Mouse (Mus musculus) gastrocnemius, adult 8-10 months (tissue): Measurements from ENCODE around the gene Ccr9. TPM values are rescaled to one million over a fixed set of nuclear protein-coding genes. Genes with fewer than 3 reads are reported as not detected.
"Not testable (repeated sequence)": the region's sequence is repeated elsewhere in the genome, so short reads cannot be mapped to it uniquely, and the experiment has no call there.

Experiments
- DNase-seq, 2 experiments: peaks; one replicate each; pipeline ENCODE4 v3.0.0; 2022; ENCODE audit warnings: low spot score in 2 of 2
- total RNA-seq, 4 experiments: library from RNA; stranded (reverse); gene quantifications; 2 replicates each; pipeline ENCODE4 v1.2.4; 2022

Ccr9 gene
- not detected for total RNA-seq

DNA sequence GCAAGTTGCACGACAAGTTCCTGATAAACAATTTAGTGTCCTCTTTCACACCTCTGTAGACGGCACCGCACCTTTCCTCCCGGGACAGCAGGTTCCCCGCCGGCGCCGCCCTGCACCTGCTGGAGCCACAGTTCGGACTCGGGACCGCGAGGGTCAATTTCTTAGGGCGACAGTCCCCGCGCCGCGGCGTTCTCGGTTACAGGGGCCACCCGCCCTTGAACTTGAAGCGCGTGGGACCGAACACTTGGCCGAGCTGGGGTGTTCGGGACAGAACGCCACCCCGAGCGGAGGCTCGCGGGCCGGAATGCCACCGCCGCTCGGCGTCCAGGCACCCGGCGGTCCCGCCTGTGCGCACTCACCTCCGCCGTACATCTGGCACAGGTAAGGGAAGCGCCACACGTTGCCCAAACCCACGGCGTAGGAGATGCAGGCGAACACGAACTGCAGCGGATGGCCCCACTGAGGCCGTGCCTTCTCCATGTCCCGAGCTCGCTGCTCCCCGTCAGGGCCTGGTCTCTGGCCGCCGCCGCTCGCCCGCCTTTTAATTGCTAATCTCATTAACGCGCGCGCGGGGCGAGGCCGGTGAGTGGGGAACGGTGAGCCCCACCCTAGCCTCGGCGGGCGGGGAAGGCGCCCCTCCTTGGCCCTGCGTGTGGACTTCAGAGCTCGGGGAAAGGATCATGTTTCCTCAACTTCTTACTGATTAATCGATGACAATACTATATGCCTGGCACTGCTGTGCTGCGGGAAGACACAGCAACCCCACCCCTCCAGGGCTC, at the start of gene Ccr9, which contains the start of gene Slc6a20a:
Gene Ccr9, plus strand, starts transcription at position 113 of the 779 bp plus-strand sequence.
Gene Slc6a20a, minus strand, starts transcription at position 559 of the 779 bp plus-strand sequence.
- DNase-seq = no peak

DNA sequence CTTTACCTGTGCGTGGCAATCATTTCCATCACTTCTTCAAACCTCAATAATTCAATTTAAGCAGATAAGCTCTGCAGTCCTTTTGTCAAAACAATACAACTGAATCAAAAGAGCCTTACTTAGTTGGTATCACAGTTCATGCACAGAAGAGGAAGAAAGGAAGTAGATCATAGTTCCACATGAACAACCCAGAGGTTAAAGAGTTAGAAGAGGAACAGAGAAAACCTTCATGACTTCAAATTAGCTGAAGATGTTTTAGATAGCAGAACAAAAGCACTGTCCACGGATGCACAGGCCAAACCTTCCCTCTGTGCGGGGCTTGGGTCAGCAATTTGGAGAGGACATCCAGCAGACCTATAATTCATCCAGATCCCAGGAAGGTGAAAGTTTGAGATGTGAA, 46.6 kb upstream of the Ccr9 start:
- no peak for DNase-seq

DNA sequence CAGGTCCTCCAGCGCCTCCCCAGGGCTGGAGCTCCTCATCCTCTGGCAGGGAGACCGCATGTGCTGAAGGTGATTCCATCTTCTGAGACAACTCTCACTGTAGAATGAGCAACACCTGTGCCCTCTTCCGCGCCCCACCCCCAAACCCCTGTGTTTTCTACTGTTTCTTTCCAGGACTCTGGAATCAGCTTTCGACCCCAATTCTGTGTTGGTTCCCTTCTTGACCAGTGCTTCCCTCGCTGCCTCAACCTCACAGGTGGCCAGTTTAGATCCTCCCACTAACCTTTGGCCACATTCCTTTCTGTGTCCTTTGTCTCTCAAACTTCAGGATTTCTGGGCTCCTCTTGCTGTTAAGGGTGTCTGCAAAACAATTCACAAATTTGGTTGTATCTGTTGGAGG, 46.0 kb upstream of the Ccr9 start, which contains the start of gene Slc6a20b:
Gene Slc6a20b, minus strand, starts transcription at position 285 of the 400 bp plus-strand sequence.
- no peak for DNase-seq

DNA sequence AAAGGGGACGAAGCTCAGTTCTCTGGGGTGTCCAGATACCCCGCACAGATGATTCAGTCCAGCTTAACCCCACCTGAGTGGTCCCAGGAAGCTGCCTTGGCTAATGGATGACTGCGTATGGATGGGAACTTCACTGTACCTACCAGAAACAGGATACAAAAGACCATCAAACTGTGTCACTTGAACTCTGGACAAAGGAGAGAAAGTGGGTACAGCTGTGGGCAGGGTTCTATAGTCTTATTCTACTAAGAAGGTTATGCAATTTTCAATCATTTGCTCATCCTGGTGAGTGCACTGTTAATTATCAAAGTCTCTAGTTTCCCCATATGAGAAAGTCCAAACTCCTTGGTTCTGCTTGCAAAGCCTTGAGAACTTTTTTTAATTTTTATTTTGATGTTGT, 45.2 kb upstream of the Ccr9 start:
- no peak for DNase-seq

DNA sequence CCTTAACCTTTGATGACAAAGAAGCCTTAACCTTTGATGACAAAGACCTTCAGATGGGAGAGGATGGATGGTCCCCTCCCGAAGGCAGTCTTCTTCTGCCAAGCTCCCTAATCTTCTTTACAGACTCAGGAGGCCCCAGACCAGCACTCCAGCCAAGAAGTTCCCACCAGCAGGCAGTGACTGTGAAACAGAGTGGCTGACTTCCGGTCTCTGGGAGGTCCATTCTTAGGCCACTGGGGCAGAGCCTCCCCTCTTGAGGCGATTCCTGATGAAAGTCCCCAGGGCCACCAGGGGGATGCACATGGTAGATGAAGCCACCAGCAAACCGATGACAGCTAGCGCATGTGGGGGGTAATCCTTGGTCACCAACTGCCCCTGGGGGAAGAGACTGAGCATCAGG, 41.5 kb upstream of the Ccr9 start:
- DNase-seq = no peak

DNA sequence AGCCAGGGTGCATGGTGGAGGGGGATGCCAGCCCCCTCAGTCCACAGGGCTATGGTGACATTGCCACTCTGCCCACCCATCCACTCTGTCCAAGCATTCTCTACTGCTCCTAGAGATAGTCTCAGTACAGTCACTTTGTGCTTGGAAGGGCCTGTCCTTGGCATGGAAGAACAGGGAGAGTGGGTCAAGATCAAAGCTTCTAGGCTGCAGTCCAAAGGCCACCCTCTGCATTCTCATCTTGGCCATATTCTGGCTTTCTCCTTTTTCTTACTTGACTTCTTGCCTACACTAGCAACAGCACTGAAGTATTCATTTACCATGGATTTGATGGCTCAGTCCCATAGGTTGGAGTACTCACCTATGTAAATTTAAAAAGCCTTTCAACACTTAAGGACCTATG, 40.0 kb upstream of the Ccr9 start:
- no peak for DNase-seq

DNA sequence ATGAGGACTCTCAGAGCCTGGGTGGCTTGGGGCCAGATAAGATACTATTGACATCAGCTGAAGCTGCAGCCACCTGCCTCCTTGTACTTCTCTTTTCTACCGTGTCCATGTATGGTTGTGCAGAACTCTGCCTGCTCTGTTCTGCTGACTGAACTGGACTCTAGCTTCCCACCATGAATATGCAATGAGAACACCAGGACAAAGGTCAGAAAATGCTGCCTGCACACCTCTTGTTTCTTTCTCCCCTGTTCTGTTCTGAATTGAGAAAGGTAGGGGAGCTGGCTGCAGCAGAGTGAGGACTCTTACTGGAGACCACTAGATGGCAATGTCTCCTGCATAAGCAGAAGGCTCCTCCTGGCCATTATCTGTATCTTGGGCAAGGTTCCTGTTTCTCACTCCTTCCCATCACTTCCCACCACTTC, 39.6 kb upstream of the Ccr9 start:
- DNase-seq = no peak

DNA sequence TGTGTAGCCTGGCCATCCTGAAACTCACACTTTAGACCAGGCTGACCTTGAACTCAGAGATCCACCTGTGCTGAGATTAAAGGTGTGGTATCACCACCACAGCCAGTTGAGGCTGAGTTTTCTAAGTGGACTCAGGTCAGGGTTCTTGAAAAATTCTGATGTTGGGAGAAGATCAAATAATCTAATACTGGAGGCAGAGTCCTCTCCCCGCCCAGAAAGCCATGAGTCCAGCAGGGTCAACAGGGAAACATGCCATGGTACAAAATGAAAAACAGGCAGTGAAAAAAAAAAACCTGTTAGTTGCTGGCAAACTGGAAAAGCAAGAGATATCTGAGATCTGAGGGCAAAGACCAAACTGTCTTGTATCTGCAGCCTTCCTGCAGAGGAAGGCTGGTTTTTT, 38.1 kb upstream of the Ccr9 start:
- no peak for DNase-seq

DNA sequence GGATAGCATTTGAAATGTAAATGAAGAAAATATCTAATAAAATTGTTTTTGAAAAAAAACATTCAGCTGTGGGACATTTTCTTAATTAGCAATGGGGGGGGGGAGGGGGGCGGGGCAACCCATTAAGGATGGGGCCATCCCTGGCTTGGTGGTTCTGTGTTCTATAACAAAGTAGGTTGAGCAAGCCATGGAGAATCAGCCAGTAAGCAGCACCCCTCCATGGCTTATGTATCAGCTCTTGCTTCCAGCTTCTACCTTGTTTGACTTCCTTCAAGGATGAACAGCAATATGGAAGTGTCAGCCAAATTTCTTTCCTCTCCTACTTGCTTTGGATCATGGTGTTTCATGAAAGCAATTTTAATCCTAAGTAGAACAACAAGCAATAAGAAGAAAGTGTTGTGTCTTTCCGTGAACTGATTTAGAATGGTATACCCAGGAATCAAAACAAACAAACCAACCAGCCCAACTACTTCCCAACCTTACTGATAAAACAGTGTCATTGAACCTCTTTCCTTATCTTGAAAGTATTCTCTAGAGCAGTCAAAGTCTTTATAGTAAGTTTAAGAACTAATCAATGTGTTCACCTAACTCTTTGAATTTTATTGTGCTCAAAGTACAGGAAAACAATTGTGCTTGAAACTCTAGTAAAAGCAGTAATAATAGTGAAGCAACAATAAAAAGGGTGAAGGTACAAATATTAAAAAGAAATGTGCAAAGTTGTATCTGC, 28.3 kb upstream of the Ccr9 start:
- no peak for DNase-seq

DNA sequence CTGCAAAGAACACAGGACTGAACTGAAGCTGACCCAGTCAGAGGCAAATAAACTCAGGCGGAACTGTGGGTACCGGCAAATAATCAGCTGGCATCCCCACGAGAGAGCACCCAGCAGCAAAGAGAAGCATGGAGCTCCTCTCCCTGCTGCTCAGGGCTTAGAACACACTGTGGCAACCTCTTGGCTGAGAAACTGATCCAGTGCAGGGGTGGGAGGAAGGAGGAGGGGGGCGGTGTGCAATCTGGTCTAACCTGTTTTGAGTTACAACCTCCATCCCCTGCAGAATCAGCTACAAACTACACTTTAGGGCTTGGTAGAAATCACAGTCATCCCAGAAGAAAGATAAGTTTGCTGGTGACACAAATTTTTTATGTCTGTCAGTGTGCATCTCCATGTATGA, 26.9 kb upstream of the Ccr9 start:
- no peak for DNase-seq

DNA sequence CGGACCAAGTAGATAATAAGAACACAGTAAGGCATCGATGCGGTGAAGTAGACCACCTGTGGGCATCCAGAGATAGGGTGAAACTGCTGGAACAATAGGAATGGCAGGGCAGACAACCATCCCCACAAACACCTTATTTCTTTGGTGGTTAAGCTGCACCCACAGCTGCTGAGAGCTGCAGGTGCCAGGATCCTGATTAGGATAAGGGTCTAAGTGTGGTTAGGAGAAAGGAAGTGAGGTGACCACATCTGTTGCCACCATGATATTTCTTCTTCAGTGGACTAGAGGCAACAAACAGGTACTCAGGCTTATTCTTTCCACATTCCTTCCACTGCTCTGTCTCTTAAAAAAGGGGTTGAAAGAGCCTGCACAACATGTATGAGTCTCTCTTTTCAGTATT, 20.8 kb upstream of the Ccr9 start:
- no peak for DNase-seq

DNA sequence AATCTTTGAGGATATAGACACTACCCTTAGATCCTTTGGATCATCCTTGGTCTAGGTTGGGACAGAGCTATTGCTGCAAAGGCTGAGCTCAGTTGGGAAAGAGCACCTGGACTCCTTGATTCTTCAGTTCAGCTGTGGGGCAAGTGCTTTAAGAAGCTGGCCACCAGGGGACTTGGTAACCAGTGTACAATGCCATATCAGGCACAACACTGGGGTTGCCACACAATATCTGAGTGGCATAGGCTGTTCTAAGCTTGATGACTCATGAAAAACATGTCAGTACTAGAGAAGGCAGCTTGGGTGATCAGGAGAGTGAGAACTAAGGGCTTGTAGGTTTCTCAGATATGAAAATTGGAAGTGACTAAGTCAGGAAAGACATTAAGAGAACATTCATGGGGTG, 19.3 kb upstream of the Ccr9 start:
- no peak for DNase-seq

DNA sequence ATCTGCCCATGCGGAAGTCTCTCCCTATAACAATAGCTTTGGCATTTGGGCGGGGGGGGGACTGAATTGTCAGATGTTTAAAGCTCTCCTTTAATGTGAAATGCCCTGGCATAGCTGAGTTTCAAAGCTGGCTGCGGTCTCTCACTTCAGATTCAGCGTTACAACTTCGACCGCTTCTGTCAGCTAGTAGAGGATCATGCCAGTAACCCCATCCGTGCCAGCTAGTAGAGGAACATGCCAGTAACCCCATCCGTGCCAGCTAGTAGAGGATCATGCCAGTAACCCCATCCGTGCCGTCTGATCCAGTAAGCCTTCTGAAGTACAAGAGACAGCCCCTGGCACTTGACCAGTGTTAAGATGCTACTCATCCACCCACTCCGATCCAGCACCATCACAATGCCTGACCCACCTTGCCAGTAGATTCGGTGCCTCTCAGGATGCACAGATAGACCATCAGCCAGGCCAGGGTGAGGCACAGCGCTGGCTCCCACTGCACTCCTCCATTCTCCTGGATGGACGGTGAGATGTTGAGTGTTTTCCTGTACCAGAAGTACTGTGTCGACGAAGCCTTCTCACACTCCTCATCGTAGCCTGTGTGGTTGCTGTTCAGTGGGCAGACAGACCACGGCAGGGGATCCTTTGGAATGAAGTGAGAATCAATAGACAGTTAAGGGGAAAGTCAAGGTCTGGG, 18.1 kb upstream of the Ccr9 start:
- not testable (repeated sequence) for DNase-seq

DNA sequence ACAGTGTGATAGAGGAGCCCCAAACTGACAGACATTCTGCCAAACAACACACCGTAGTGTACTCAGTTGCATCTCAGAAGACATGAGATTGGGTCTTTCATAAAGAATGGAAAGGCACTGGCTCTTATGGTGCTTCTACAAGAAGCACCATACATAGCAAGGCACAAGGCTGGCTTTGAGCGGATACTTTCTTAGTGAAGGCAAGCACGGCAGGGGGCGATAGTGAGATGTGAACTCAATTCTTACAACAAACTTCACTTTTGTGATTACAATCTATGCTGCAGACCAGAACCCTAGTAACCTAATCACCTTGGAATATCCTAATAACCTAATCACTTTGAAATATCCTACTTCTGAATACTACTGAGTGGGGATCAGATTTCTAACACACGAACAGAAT, 12.6 kb upstream of the Ccr9 start:
- DNase-seq = no peak

DNA sequence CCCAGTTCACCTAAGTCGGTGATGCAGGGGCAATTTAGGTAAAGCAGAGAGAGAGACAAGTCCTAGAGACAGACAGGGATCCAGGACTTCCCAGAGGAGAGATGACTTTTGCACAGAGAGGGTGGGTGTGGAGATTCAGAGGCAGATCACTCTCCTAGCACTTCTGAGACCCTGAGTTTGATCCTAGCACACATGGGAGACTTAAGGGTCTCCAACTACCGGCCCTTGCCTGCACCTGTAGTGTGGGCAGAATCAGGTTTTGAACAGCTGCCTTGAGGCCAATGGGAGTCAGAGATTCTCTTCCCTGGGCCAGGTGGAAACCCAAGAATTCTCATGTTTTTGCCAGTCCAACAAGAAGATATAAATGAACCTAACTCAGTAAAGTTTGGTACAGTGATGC, 959 bp downstream of the Ccr9 start:
- no peak for DNase-seq

DNA sequence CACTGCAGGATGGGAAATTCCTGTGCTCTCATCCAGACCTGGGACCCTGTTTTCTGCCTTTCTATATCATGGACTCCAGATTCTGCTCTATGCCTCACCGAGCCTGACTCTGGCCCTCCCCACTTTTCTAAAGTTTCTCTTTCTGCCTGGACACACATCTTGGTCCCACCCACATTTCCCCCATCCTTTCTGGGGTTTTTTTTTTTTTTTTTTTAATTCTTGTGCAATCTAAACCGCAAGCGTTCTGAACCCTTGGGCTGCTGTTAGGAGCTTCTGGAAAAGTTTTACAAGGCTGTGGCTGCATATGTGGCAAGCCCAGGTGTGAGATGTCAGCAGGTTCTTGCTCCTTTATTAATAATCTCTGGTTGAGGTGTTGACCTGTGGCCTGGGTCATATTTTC, 5.5 kb downstream of the Ccr9 start:
- DNase-seq = no peak

DNA sequence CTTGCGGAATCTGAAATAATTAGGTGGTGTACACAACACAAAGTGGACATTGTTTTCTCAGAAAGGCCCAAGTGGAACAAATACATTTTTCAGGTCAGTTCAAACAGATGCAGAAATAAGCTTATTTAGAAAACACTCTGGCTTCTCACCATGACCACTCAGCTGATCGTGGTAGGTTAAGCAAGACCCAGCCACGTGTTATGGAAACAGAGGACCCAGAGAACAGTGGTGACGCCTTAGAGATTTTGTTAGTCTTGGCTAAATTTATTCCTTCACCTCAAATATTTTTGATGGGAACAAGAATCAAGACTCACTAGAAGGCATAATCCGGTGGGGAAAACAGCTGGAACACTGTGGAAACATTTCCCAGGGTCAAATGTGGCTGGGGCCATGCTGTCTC, 8.0 kb downstream of the Ccr9 start:
- DNase-seq = no peak

DNA sequence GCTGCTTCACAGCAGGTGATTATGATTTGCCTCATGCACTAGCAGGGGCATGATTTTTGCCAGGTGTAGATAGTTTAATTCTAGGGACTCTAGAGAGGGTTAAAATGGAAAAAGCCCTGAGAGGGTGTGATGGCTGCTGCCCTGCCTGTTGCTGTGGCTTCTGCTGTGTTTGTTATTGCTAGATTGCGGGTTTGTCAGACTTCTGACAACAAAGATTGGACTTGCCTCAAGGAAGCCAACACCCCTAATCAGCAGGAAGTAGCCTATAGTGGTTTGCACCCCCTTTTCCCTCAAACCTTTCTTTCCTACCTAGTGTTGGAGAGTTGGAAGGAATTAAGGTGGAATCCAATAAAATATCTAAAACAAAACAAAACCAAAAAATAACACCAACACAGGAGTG, 10.0 kb downstream of the Ccr9 start:
- no peak for DNase-seq

DNA sequence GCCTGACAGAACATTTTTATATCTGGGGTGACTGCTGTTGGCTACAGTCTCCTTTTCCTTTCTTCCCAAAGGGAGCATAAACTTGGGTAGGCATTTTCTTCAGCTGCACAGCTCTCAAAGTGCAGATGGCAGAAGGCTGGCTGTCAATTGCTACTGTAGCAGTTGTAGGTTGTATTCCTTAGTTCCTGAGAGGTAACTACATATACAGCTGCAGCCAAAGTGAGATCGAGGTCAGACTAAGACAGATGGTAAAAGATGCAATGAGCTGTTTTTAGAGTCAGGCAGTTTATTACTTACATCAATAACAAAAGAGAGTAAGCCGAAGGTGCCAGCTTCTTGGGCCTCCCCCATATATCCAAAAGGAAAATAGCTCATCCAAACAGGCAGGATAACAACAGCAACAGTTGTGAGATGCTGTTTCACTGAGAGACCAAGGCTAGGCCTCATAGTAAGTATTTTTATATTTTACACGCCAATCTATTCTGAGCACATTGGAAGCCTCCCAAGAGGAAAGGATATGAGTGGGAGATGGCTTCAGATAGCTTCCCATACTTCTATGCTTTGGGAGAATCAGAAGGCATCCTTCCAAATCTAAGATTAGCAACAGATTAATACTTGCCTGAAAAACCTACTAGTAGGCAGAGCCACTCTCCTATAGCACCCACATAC, 17.5 kb downstream of the Ccr9 start:
- no peak for DNase-seq

DNA sequence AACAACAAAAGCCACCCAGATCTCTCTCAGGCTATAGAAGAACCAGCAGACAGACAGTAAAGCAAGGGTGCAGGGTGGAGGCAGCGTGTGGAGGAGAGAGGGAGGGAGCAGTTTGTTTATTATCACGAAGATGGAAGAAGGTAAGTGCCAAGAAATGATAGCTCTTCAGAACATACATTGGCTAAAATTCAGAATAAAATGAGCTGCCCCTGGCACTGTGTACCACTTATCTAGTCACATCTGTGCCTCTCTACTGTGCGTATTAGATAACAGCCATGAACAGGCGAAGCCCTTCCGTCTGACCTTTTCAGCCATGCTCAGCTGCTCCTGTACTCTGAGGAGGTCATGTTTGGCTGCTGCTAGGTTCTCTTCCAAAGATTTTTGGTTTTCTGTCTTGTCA, 23.6 kb downstream of the Ccr9 start:
- no peak for DNase-seq

DNA sequence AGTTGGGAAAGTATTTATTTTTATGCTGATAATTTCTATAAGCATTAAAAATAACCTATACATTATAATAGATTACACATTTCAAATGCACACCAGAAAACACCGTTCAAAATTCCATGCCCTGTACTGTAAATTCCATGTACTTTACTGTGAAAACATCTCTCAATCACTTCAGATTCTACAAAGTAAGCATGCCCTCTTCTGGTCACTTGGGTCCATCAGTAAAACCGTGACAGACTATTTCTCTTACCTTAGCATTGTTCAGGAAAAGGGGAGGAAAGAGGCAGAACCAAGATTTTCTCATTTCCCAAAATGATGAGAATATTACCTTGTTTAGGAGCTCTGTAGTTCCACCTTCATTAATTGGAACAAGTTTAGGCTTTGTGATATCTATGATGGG, 31.0 kb downstream of the Ccr9 start:
- DNase-seq = no peak

DNA sequence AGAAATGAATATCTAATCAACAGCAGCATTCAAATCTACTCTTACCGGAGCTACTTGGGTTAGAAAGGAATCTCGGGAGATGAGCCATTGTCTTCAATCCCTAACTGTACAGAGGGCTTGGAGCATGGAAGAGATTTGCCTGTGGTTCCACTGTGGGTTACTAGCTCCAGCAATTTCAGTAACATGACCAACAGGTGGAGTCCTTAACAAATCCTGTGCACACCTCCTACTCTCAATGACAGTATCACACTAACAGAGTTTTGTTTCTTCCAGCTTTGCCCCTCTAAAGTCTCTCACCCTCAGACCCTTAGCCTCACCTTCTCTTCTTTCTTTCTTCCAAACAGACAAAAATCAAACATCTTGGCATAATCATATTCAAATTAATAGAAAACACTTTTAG, 34.9 kb downstream of the Ccr9 start:
- DNase-seq = no peak
